Mouse (Mus musculus) forebrain, embryonic 13.5 days (tissue): Measurements from ENCODE around the gene Arap1. TPM values are rescaled to one million over a fixed set of nuclear protein-coding genes. Genes with fewer than 3 reads are reported as not detected.

Experiments
- ATAC-seq: fragments of 200-750 bp; cut with Nextera tagmentation; 2 replicates; pipeline ENCODE4 v1.8.0; 2017
- H3K27ac ChIP-seq: fragments of 300-500 bp; sonication (generic); 2 replicates; pipeline ENCODE4 v1.5.1; 2015; ENCODE audit warnings: inconsistent platforms, mild to moderate bottlenecking, moderate library complexity
- H3K27me3 ChIP-seq: fragments of 300-500 bp; sonication (generic); 2 replicates; pipeline ENCODE4 v1.6.1; 2015; ENCODE audit warnings: mild to moderate bottlenecking, inconsistent platforms
- H3K36me3 ChIP-seq: fragments of 300-500 bp; sonication (generic); 2 replicates; pipeline ENCODE4 v1.6.1; 2015; ENCODE audit warnings: mild to moderate bottlenecking, inconsistent platforms; ENCODE audit not compliant: poor library complexity, severe bottlenecking
- H3K4me1 ChIP-seq: fragments of 300-500 bp; sonication (generic); 2 replicates; pipeline ENCODE4 v1.6.1; 2015; ENCODE audit warnings: inconsistent platforms
- H3K4me2 ChIP-seq: fragments of 300-500 bp; sonication (generic); 2 replicates; pipeline ENCODE4 v1.6.1; 2015; ENCODE audit warnings: inconsistent platforms, mild to moderate bottlenecking, moderate library complexity
- H3K4me3 ChIP-seq: fragments of 300-500 bp; sonication (generic); 2 replicates; pipeline ENCODE4 v1.5.1; 2015; ENCODE audit warnings: mild to moderate bottlenecking, inconsistent platforms
- H3K9ac ChIP-seq: fragments of 300-500 bp; sonication (generic); 2 replicates; pipeline ENCODE4 v1.6.1; 2015; ENCODE audit warnings: mild to moderate bottlenecking, inconsistent platforms
- H3K9me3 ChIP-seq: fragments of 300-500 bp; sonication (generic); replicated peaks from 2 replicates; pipeline ENCODE4 v1.6.1; 2016; ENCODE audit warnings: inconsistent platforms
- WGBS: fragments of 180-500 bp; shearing (Covaris S2); methylation state at CpG from one replicate; pipeline ENCODE4 v1.1.7; 2015; 5-methylcytosine and 5-hydroxymethylcytosine counted together
- polyA plus RNA-seq: library from polyadenylated mRNA; unstranded; fragments of >200 nt; fragmentation: Nextera tagmentation; extraction: Ambion mirVana; gene quantifications from 2 replicates; pipeline ENCODE4 v1.2.1, GENCODE M21; 2015

The Arap1 gene
- polyA plus RNA-seq, 1 experiment from 2014 or later, result 4.8 TPM

DNA sequence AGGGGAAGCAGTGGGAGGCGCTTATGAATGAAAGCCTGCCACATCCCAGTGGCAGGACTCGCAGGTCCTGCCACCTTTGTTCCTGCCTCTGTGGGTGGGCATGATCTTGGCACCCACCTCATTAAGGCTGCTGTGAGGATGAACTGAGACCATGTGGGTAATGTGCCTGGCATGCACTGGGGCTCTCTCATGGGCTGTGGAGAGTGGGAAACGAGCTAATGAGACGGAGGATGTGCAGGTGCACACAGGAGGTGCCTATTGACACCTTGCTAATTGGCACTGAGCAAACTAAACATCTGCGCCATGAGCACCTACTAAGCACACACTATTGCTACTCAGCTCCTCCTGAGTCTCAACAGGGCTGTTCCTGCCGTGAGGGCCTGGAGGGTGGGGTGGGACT is 87.2 kb downstream of the Arap1 start:
- peak; percentile 80; the same call in 1 of the 2 replicates for ATAC-seq
- no peaks in the 10 kb centered on the region for H3K27me3 ChIP-seq
- no peak overlapping the region for H3K4me3 ChIP-seq
- no peak overlapping the region for H3K9ac ChIP-seq
- H3K4me2 ChIP-seq, result no peak overlapping the region
- H3K4me1 ChIP-seq, result peaks cover 5% of the 10 kb centered on the region; the same call in 1 of the 2 replicates
- WGBS, result 27% methylated on average over 6 of the region's 6 CpGs
- no peaks in the 10 kb centered on the region for H3K36me3 ChIP-seq
- H3K9me3 ChIP-seq, result no peaks in the 10 kb centered on the region
- H3K27ac ChIP-seq, result no peak overlapping the region

DNA sequence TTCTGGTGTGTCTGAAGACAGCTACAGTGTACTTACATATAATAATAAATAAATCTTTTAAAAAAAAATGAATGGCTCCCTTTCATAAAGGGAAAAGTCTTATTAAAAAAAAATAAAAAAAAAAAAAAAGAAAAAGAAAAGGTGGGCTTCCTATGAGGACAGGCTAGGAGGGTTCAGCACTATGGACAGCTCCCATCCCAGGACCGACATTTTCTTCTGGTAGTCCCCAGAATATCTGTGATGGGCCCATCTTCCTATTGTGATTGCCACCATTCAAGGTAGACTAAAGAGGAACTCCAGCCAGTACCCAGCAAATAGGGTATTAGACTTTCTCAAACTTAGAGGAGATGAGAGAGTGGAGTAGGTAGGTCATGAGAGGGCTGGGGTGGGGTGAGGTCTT is 90.0 kb downstream of the Arap1 start:
- Histone ChIP-seq H3K9me3 (no peaks in the 10 kb centered on the region), H3K9ac (no peak overlapping the region), H3K4me1 (peaks cover 5% of the 10 kb centered on the region; the same call in 1 of the 2 replicates), H3K27me3 (no peaks in the 10 kb centered on the region), H3K27ac (no peak overlapping the region), H3K4me2 (no peak overlapping the region), H3K36me3 (no peaks in the 10 kb centered on the region), H3K4me3 (no peak overlapping the region)
- ATAC-seq, result no peak
- 26% methylated on average over 1 of the region's 1 CpGs for WGBS

DNA sequence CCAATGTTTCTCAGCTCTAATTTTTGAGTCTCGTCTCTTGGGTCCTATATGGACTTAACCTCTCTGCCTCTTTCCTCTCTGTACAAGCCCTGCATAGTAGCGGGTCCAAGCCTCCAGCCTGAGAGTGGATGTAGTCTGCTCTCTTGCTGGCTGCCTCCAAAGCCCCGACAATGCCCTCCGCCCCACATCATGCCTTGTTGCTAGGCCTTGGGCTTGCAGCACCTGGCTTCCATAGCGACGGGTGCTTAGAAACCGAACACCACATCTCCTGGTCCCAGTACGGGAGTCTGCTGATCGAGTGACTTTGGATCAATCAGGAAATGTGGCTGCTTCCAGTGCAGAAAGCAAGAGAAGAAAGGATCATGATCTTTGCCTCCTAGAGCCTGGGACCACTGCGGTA is 95.2 kb downstream of the Arap1 start:
- Histone ChIP-seq H3K4me3 (no peak overlapping the region), H3K9ac (no peak overlapping the region), H3K27me3 (no peaks in the 10 kb centered on the region), H3K36me3 (no peaks in the 10 kb centered on the region), H3K4me2 (no peak overlapping the region), H3K4me1 (no peaks in the 10 kb centered on the region), H3K9me3 (no peaks in the 10 kb centered on the region), H3K27ac (no peak overlapping the region)
- ATAC-seq, result no peak
- WGBS, result 64% methylated on average over 10 of the region's 10 CpGs

DNA sequence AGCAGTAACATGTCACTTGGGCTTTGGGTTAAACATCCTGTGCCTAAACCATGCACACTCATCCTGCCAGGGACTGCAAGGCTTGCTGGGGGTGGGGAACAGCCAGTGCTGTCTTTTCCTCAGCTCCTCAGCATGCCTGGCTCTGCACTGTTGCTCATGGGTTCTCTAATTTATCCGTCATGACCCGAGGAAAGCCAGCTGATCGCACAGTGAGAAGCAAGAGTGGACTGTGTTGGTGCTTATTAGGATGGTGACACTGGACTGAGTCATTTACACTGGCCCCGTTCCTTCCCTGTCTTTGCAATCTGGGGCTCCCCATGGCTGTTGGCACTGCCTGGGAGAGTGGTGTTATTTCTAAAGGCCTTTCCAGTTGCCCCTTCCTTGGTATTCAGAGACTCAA is 96.3 kb downstream of the Arap1 start:
- Histone ChIP-seq H3K27me3 (no peaks in the 10 kb centered on the region), H3K36me3 (no peaks in the 10 kb centered on the region), H3K27ac (no peak overlapping the region), H3K4me3 (no peak overlapping the region), H3K4me1 (no peaks in the 10 kb centered on the region), H3K9ac (no peak overlapping the region), H3K9me3 (no peaks in the 10 kb centered on the region), H3K4me2 (no peak overlapping the region)
- 81% methylated on average over 4 of the region's 4 CpGs for WGBS
- ATAC-seq, result no peak

DNA sequence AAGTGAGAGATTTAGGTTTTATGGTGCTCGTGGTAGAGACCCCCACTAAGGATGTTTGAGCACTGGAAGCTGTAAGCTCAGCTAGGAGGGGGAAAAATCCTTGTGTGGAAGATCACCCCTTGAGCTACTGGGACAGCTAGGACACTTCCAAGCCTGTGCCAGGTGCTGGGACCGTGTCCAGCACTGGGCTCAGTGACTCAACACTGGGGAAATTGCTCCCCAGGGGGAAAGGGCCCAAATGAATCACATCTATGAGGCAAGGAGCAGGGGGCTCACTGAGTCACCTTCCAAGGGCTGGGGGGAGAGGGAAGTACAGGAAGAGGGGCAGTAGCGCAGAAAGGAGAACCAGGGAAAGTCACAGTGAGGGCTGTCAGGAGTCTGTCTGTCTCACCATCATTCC is 102.0 kb downstream of the Arap1 start:
- Histone ChIP-seq H3K4me3 (no peak overlapping the region), H3K9me3 (no peaks in the 10 kb centered on the region), H3K27me3 (peaks cover 25% of the 10 kb centered on the region), H3K36me3 (no peaks in the 10 kb centered on the region), H3K27ac (no peak overlapping the region), H3K4me2 (no peak overlapping the region), H3K9ac (no peak overlapping the region), H3K4me1 (peaks cover 6% of the 10 kb centered on the region; the same call in 1 of the 2 replicates)
- no peak for ATAC-seq
- WGBS, result 27% methylated on average over 3 of the region's 3 CpGs

DNA sequence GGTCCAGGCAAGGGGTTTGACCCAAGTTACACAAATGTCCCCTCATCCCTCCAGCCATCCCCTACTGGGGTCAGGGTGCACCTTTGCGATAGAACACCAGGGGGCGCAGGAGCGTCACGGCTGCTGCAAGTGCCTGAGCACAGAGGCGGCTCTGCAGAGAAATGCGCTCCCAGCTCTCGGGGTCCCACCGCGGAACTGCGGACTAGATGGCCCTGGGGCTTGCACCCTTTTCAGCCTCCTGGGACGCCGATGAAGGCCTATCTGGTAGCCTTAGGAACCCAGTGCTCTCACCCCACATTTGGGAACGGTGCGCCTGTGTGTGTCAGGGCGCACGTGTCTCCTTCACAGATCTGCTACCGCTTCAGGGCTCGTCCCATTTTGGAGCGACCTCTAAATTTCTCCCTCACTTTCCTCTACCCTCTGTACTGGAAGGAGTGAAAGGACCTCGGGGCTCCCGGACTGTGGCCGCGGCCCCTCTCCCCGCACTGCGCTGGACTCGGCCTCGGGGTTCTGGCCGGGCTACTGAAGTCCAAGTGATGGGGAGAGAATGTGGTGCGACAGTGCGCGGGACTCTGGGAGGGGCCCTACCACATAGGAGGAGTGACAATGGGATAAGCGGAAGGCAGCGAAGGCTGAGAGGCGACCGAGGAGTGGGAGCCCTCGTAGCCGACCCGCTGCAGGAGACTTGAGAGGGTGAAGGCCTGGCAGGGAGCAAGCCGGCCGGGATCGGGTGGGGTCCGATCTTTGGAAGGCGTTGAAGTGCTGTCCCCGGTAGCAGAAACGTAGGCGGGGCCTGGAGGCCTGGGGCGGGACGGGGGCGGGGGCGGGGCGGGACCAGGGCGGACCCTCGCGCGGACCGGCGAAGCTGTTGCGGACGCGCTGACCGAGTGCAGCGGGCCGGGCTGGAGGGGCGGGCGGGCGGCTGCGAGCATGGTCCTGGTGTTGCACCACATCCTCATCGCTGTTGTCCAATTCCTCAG is 102.8 kb downstream of the Arap1 start:
- Histone ChIP-seq H3K36me3 (no peaks in the 10 kb centered on the region), H3K9ac (peak overlapping the region; percentile 64), H3K27ac (no peak overlapping the region), H3K4me3 (peak overlapping the region; percentile 53), H3K27me3 (peaks cover 30% of the 10 kb centered on the region), H3K9me3 (no peaks in the 10 kb centered on the region), H3K4me2 (peak overlapping the region; percentile 96), H3K4me1 (peaks cover 6% of the 10 kb centered on the region; the same call in 1 of the 2 replicates)
- WGBS, result under 1% methylated on average over 68 of the region's 68 CpGs
- ATAC-seq, result peak; percentile 86

DNA sequence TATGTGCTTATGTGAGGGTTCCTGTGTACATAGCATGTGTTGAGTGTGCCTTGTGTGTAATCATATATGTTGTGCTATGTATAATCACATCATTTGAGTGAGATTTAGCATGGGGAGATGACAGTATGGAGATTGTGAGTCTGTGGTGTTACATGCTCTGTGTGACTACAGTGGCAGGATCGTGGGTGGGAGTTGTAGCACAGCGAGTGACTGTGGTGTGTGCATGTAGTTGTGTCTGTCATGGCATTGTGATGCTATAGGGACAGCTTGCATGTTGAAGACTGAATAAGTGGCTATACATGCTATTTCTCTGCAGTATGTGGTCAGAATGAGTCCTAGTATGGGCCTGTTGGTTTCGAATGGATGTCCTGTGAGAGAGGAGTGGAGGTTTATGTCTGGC is 104.8 kb downstream of the Arap1 start:
- 85% methylated on average over 3 of the region's 3 CpGs for WGBS
- Histone ChIP-seq H3K36me3 (no peaks in the 10 kb centered on the region), H3K4me2 (peak overlapping the region; percentile 96), H3K4me3 (peak overlapping the region; percentile 13; the same call in 1 of the 2 replicates), H3K9me3 (no peaks in the 10 kb centered on the region), H3K4me1 (peaks cover 16% of the 10 kb centered on the region), H3K9ac (no peak overlapping the region), H3K27me3 (peaks cover 34% of the 10 kb centered on the region), H3K27ac (no peak overlapping the region)
- ATAC-seq, result no peak

DNA sequence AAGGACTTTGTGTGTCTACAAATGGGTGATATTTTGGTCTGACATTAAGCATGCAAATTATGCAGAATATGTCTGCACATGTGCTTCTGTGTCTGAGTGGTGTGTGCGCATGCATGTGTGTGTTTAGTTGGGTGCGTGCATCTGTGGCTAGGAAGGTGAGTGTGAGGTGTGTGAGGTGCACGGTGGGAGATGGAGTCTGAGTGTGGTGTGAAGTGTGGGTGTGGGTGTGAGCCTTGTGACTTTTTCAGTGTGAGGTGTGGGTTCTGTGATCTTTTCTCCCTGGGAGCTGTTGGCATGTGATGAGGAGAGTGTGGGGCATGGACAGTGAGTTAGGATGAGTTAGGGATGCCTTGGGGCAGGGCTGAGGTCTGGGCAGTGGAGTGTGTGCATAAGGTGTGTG is 105.4 kb downstream of the Arap1 start:
- H3K4me1 ChIP-seq, result peaks cover 18% of the 10 kb centered on the region
- H3K4me3 ChIP-seq, result peak overlapping the region; percentile 13; the same call in 1 of the 2 replicates
- peaks cover 38% of the 10 kb centered on the region for H3K27me3 ChIP-seq
- ATAC-seq, result no peak
- H3K4me2 ChIP-seq, result peak overlapping the region; percentile 96
- no peak overlapping the region for H3K27ac ChIP-seq
- H3K9ac ChIP-seq, result no peak overlapping the region
- no peaks in the 10 kb centered on the region for H3K36me3 ChIP-seq
- H3K9me3 ChIP-seq, result no peaks in the 10 kb centered on the region
- 85% methylated on average over 3 of the region's 3 CpGs for WGBS

DNA sequence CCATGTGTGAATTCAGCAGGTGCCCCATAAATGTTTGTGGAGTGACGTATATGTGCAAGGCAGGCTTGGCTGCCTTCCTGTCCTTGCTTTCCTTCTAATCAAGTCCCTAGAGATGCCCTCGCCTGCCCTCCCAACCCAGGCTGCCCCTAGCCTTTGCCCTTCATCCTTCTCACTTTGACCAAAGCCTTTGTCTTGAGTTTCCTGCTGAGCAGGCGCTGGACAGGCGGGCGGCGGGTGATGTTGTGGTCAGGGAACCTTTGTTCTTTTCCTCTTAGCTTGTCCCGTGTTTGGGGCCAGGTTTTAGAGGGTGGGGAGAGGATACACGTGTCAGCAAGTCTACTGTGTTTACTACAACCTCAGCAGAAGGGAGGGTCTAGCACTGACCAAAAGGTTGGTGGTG is 105.9 kb downstream of the Arap1 start:
- WGBS, result 20% methylated on average over 8 of the region's 8 CpGs
- no peak overlapping the region for H3K27ac ChIP-seq
- no peaks in the 10 kb centered on the region for H3K9me3 ChIP-seq
- no peak overlapping the region for H3K9ac ChIP-seq
- H3K27me3 ChIP-seq, result peaks cover 38% of the 10 kb centered on the region
- H3K4me2 ChIP-seq, result peak overlapping the region; percentile 96; the same call in 1 of the 2 replicates
- peaks cover 18% of the 10 kb centered on the region for H3K4me1 ChIP-seq
- ATAC-seq, result no peak
- no peaks in the 10 kb centered on the region for H3K36me3 ChIP-seq
- H3K4me3 ChIP-seq, result no peak overlapping the region

DNA sequence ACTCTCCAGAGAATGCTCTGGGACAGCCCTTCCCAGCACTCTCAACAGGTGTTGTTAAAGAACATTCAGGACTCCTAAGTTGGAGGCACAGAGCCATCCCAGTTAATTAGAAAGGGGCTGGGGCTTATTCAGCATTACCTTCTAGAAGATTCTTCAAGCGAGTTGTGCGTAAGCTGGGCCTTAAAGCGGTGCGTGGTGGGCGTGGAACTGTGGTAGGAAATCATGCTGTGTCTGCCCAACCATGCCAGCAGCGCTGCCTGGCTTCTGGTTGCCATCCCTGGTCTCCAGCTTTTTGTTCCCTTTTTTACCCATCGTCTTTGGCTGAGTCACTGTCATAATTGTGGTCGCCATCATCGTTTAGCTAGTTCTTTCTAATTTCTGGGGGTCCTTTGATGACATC is 106.6 kb downstream of the Arap1 start:
- Histone ChIP-seq H3K27me3 (peaks cover 38% of the 10 kb centered on the region), H3K9me3 (no peaks in the 10 kb centered on the region), H3K9ac (no peak overlapping the region), H3K36me3 (no peaks in the 10 kb centered on the region), H3K4me1 (peaks cover 18% of the 10 kb centered on the region), H3K4me3 (no peak overlapping the region), H3K27ac (no peak overlapping the region), H3K4me2 (no peak overlapping the region)
- no peak for ATAC-seq
- 85% methylated on average over 9 of the region's 9 CpGs for WGBS

DNA sequence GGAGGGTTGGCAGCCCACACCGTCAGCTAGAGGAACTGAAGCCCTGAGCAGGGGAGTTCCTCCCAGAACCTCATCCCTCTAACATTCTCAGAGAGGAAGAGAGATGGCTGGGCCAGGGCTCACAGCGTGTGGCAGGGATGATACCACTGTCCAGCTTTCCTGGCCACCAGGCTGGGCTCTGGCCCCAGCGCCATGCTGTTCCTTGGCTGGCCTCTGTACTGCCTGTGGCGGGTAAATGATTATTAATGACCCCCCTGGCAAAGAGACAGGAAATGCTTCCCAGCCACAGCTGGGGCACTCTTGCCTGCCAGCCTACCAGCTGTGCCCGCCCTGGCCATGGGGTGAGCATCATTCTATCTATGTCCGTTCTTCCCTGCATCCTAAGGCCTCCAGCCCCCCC is 107.3 kb downstream of the Arap1 start:
- no peak overlapping the region for H3K4me3 ChIP-seq
- no peak overlapping the region for H3K27ac ChIP-seq
- H3K36me3 ChIP-seq, result no peaks in the 10 kb centered on the region
- peaks cover 34% of the 10 kb centered on the region for H3K27me3 ChIP-seq
- no peak for ATAC-seq
- 93% methylated on average over 6 of the region's 6 CpGs for WGBS
- H3K9me3 ChIP-seq, result no peaks in the 10 kb centered on the region
- no peak overlapping the region for H3K4me2 ChIP-seq
- no peak overlapping the region for H3K9ac ChIP-seq
- peaks cover 22% of the 10 kb centered on the region for H3K4me1 ChIP-seq

DNA sequence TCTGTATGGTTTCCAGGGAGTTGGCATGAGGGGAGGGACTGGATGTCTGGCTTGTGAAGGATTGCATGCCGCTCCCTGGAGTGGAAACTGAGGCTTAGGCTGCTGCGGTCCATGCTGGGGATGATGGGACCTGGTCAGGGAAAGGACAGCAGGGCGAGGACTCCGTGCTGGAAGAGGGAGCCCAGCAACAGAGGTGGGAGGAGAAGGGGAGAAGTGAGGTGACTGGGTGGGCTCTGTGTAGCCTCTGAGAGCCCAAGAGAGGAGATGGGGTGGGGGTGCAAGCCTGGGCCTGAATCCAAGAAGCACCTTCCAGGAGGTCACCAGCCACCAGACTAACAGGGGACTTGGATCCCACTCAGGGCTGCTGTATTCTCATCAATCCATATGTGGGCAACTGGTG is 108.5 kb downstream of the Arap1 start:
- Histone ChIP-seq H3K9me3 (no peaks in the 10 kb centered on the region), H3K36me3 (no peaks in the 10 kb centered on the region), H3K4me2 (no peak overlapping the region), H3K4me1 (peaks cover 31% of the 10 kb centered on the region), H3K27me3 (peaks cover 33% of the 10 kb centered on the region), H3K27ac (no peak overlapping the region), H3K9ac (no peak overlapping the region), H3K4me3 (no peak overlapping the region)
- no peak for ATAC-seq
- 75% methylated on average over 4 of the region's 4 CpGs for WGBS
